Mouse (Mus musculus) MEL (cell line): ENCODE measurements around the gene Ano3. TPM values are rescaled to one million over a fixed set of nuclear protein-coding genes. Genes with fewer than 3 reads are reported as not detected.

Experiments
- DNase-seq: peaks from one replicate; pipeline ENCODE4 v3.0.0; 2011; ENCODE audit warnings: low read depth, low spot score
- H3K27ac ChIP-seq: 2 replicates; pipeline ENCODE4 v1.5.1; 2012; ENCODE audit warnings: low read depth, mild to moderate bottlenecking, control low read depth, low read length, moderate library complexity; ENCODE audit not compliant: control insufficient read depth
- H3K27me3 ChIP-seq, 2 experiments: fragments of 150-350 bp in 1 of 2; sonication (generic) in 1 of 2; 2 replicates each; pipeline ENCODE4 v1.6.1; 2012; ENCODE audit warnings: low read length in 2 of 2, mild to moderate bottlenecking in 2 of 2, improper control_type of control experiment in 1 of 2, moderate library complexity in 1 of 2; ENCODE audit not compliant: insufficient read depth in 2 of 2, control insufficient read depth in 1 of 2
- H3K36me3 ChIP-seq, 2 experiments: 2 replicates each; pipeline ENCODE4 v1.6.1; 2012 to 2014; ENCODE audit warnings: low read length in 2 of 2, improper control_type of control experiment in 1 of 2, inconsistent platforms in 1 of 2, mild to moderate bottlenecking in 1 of 2; ENCODE audit not compliant: insufficient read depth in 2 of 2, control insufficient read depth in 1 of 2
- H3K4me1 ChIP-seq, 2 experiments: fragments of 150-350 bp in 1 of 2; sonication (generic) in 1 of 2; 2 replicates each; pipeline ENCODE4 v1.6.1; 2012; ENCODE audit warnings: low read length in 2 of 2, improper control_type of control experiment in 1 of 2, mild to moderate bottlenecking in 1 of 2; ENCODE audit not compliant: insufficient read depth in 2 of 2, control insufficient read depth in 1 of 2
- H3K4me3 ChIP-seq, 2 experiments: fragments of 150-350 bp in 1 of 2; sonication (generic) in 1 of 2; 2 replicates each; pipeline ENCODE4 v1.5.1; 2012; ENCODE audit warnings: low read depth in 2 of 2, low read length in 2 of 2, mild to moderate bottlenecking in 2 of 2, moderate library complexity in 2 of 2, control low read depth in 1 of 2, improper control_type of control experiment in 1 of 2; ENCODE audit not compliant: control insufficient read depth in 1 of 2, insufficient read depth in 1 of 2
- H3K79me2 ChIP-seq: 2 replicates; pipeline ENCODE4 v1.6.1; 2012; ENCODE audit warnings: mild to moderate bottlenecking, low read length, moderate library complexity; ENCODE audit not compliant: control insufficient read depth, poor library complexity, insufficient read depth
- H3K9ac ChIP-seq: 2 replicates; pipeline ENCODE4 v1.6.1; 2012; ENCODE audit warnings: low read depth, mild to moderate bottlenecking, control low read depth, low read length, moderate library complexity; ENCODE audit not compliant: control insufficient read depth, poor library complexity, severe bottlenecking
- H3K9me3 ChIP-seq: fragments of 150-350 bp; sonication (generic); replicated peaks from 2 replicates; pipeline ENCODE4 v1.6.1; 2012; ENCODE audit warnings: mild to moderate bottlenecking, low read length, improper control_type of control experiment, moderate library complexity; ENCODE audit not compliant: insufficient read depth
- BHLHE40 ChIP-seq: IDR thresholded peaks from 2 replicates; pipeline ENCODE4 v1.6.1; 2012; ENCODE audit warnings: low read depth, mild to moderate bottlenecking, inconsistent platforms, low read length, improper control_type of control experiment, borderline replicate concordance
- CHD2 ChIP-seq: IDR thresholded peaks from 2 replicates; pipeline ENCODE4 v1.6.1; 2011; ENCODE audit warnings: low read length, improper control_type of control experiment
- E2F4 ChIP-seq: IDR thresholded peaks from 2 replicates; pipeline ENCODE4 v1.6.1; 2011; ENCODE audit warnings: low read depth, low read length, improper control_type of control experiment, borderline replicate concordance
- ELF1 ChIP-seq: IDR thresholded peaks from 2 replicates; pipeline ENCODE4 v1.6.1; 2014; ENCODE audit warnings: low read depth, mild to moderate bottlenecking, inconsistent platforms, low read length, improper control_type of control experiment, moderate library complexity
- ETS1 ChIP-seq: IDR thresholded peaks from 2 replicates; pipeline ENCODE4 v1.6.1; 2012; ENCODE audit warnings: low read depth, mild to moderate bottlenecking, inconsistent platforms, low read length, improper control_type of control experiment, moderate library complexity
- KAT2A ChIP-seq: conservative IDR thresholded peaks from 2 replicates; pipeline ENCODE4 v1.6.1; 2012; ENCODE audit warnings: low read depth, low read length, improper control_type of control experiment, inconsistent platforms
- MAFK ChIP-seq: IDR thresholded peaks from 2 replicates; pipeline ENCODE4 v1.6.1; 2011; ENCODE audit warnings: low read depth, mild to moderate bottlenecking, low read length, improper control_type of control experiment, borderline replicate concordance
- MXI1 ChIP-seq: IDR thresholded peaks from 2 replicates; pipeline ENCODE4 v1.6.1; 2011; ENCODE audit warnings: mild to moderate bottlenecking, low read depth, low read length, improper control_type of control experiment
- MYC ChIP-seq: IDR thresholded peaks from 2 replicates; pipeline ENCODE4 v1.6.1; 2011; ENCODE audit warnings: low read depth, mild to moderate bottlenecking, low read length, improper control_type of control experiment, moderate library complexity
- NRF1 ChIP-seq: IDR thresholded peaks from 2 replicates; pipeline ENCODE4 v1.6.1; 2014; ENCODE audit warnings: low read depth, mild to moderate bottlenecking, inconsistent platforms, low read length, improper control_type of control experiment, moderate library complexity; ENCODE audit not compliant: poor library complexity, insufficient read depth, severe bottlenecking
- POLR2AphosphoS5 ChIP-seq: IDR thresholded peaks from 2 replicates; pipeline ENCODE4 v1.6.1; 2012; ENCODE audit warnings: low read depth, borderline replicate concordance, mild to moderate bottlenecking, inconsistent platforms, low read length, moderate library complexity, mixed read lengths
- SIN3A ChIP-seq: IDR thresholded peaks from 2 replicates; pipeline ENCODE4 v1.6.1; 2012; ENCODE audit warnings: low read length, improper control_type of control experiment, inconsistent platforms
- TAL1 ChIP-seq: IDR thresholded peaks from 2 replicates; pipeline ENCODE4 v1.6.1; 2012; ENCODE audit warnings: mild to moderate bottlenecking, inconsistent platforms, low read length, moderate library complexity, mixed read lengths
- TBP ChIP-seq: IDR thresholded peaks from 2 replicates; pipeline ENCODE4 v1.8.0; 2011; ENCODE audit warnings: low read depth, low read length, improper control_type of control experiment
- TCF12 ChIP-seq: IDR thresholded peaks from 2 replicates; pipeline ENCODE4 v1.6.1; 2014; ENCODE audit warnings: low read depth, mild to moderate bottlenecking, inconsistent platforms, low read length, improper control_type of control experiment, moderate library complexity
- UBTF ChIP-seq: IDR thresholded peaks from 2 replicates; pipeline ENCODE4 v1.6.1; 2012; ENCODE audit warnings: low read depth, mild to moderate bottlenecking, inconsistent platforms, low read length, improper control_type of control experiment, moderate library complexity, borderline replicate concordance; ENCODE audit not compliant: insufficient read depth
- ZC3H11A ChIP-seq: IDR thresholded peaks from 2 replicates; pipeline ENCODE4 v1.6.1; 2012; ENCODE audit warnings: low read depth, mild to moderate bottlenecking, inconsistent platforms, low read length, improper control_type of control experiment
- ZKSCAN1 ChIP-seq: IDR thresholded peaks from 2 replicates; pipeline ENCODE4 v1.6.1; 2012; ENCODE audit warnings: low read depth, mild to moderate bottlenecking, inconsistent platforms, low read length, improper control_type of control experiment, moderate library complexity
- ZMIZ1 ChIP-seq: IDR thresholded peaks from 2 replicates; pipeline ENCODE4 v1.6.1; 2012; ENCODE audit warnings: low read depth, mild to moderate bottlenecking, inconsistent platforms, low read length, improper control_type of control experiment, moderate library complexity
- ZNF384 ChIP-seq: IDR thresholded peaks from 2 replicates; pipeline ENCODE4 v1.6.1; 2012; ENCODE audit warnings: low read depth, mild to moderate bottlenecking, inconsistent platforms, low read length, improper control_type of control experiment
- polyA plus RNA-seq, 2 experiments: library from polyadenylated mRNA; stranded (reverse) in 1 of 2; unstranded in 1 of 2; fragments of >175 nt in 1 of 2; fragments of >200 nt in 1 of 2; gene quantifications; 2 replicates each; pipeline versions ENCODE4 v1.2.1 to v1.2.4; 2012; ENCODE audit warnings: low replicate concordance in 2 of 2, low read depth in 1 of 2; ENCODE audit not compliant: insufficient read length in 2 of 2, insufficient read depth in 1 of 2, missing spikeins in 1 of 2
- total RNA-seq: library from RNA; depleted of rRNA; stranded (reverse); fragments of 300-350 nt; gene quantifications from 2 replicates; pipeline ENCODE4 v1.2.3, GENCODE M21; 2012

Ano3 gene
- total and polyA plus RNA-seq, 3 experiments, result not detected

- DNase-seq, result no peak
- Histone ChIP-seq H3K9ac (no peak overlapping the region), H3K79me2 (no peaks in the 10 kb centered on the region), H3K4me3 (no peak overlapping the region), H3K4me1 (no peaks in the 10 kb centered on the region), H3K36me3 (no peaks in the 10 kb centered on the region), H3K27ac (no peak overlapping the region), H3K9me3 (no peaks in the 10 kb centered on the region), H3K27me3 (no peaks in the 10 kb centered on the region)
- no peak for TF ChIP-seq ETS1
- no peak for TF ChIP-seq CHD2
- TF ChIP-seq ZC3H11A, result no peak
- TF ChIP-seq UBTF, result no peak
- no peak for TF ChIP-seq KAT2A
- TF ChIP-seq BHLHE40, result no peak
- no peak for TF ChIP-seq TBP
- no peak for TF ChIP-seq MYC
These were observed 213.5 kb downstream of the Ano3 start for GRCm38 (mm10) chr2:110737236-110737635.

GRCm38 (mm10) chr2:110726106-110726505 is 224.6 kb downstream of the Ano3 start:
- Histone ChIP-seq H3K79me2 (no peaks in the 10 kb centered on the region), H3K4me3 (no peak overlapping the region), H3K9ac (no peak overlapping the region), H3K36me3 (no peaks in the 10 kb centered on the region), H3K4me1 (no peaks in the 10 kb centered on the region), H3K27ac (no peak overlapping the region), H3K27me3 (no peaks in the 10 kb centered on the region), H3K9me3 (no peaks in the 10 kb centered on the region)
- TF ChIP-seq TBP (no peak), TAL1 (no peak)
- no peak for DNase-seq

- no peaks in the 10 kb centered on the region for H3K36me3 ChIP-seq
- no peak overlapping the region for H3K27ac ChIP-seq
- H3K9ac ChIP-seq, result no peak overlapping the region
- no peak overlapping the region for H3K4me3 ChIP-seq
- no peaks in the 10 kb centered on the region for H3K79me2 ChIP-seq
- DNase-seq, result no peak
- no peaks in the 10 kb centered on the region for H3K27me3 ChIP-seq
- H3K9me3 ChIP-seq, result no peaks in the 10 kb centered on the region
- no peaks in the 10 kb centered on the region for H3K4me1 ChIP-seq
- no peak for TF ChIP-seq TCF12
- TF ChIP-seq SIN3A, result no peak
- no peak for TF ChIP-seq MAFK
- TF ChIP-seq NRF1, result no peak
- no peak for TF ChIP-seq ZKSCAN1
- no peak for TF ChIP-seq ELF1
- no peak for TF ChIP-seq ZNF384
- no peak for TF ChIP-seq BHLHE40
- TF ChIP-seq ZC3H11A, result no peak
- TF ChIP-seq KAT2A, result no peak
- TF ChIP-seq MXI1, result no peak
- no peak for TF ChIP-seq E2F4
- TF ChIP-seq POLR2AphosphoS5, result no peak
- no peak for TF ChIP-seq ZMIZ1
These were observed 228.5 kb downstream of the Ano3 start for GRCm38 (mm10) chr2:110722208-110722607.
